Mouse (Mus musculus) heart, adult 2 months (tissue): ENCODE data around the gene Odf3.

ENCODE experiments used
- CTCF ChIP-seq: fragments of 200-600 bp; IDR thresholded peaks from 2 replicates; pipeline ENCODE4 v1.8.1; 2022; ENCODE audit warnings: antibody characterized with exemption, mild to moderate bottlenecking, moderate library complexity
- POLR2A ChIP-seq: fragments of 200-500 bp; IDR thresholded peaks from 2 replicates; pipeline ENCODE4 v1.6.1; 2011; ENCODE audit warnings: mild to moderate bottlenecking, low read depth, low read length, control low read depth; ENCODE audit not compliant: insufficient read depth

GRCm38 (mm10) chr7:140864761-140865160 lies 17.2 kb downstream of the Odf3 start:
- TF ChIP-seq POLR2A: no peak
- no peak for TF ChIP-seq CTCF
